ENCODE assay signal across 8 mouse cellular contexts in genomic region chr2:125057250-125057815, GRCm38 (mm10). TPM values are rescaled to one million over a fixed set of nuclear protein-coding genes. Genes with fewer than 3 reads are reported as not detected.
DNase-seq lines count a peak whose midpoint lies in the region; ATAC-seq lines count a peak whose summit lies in the region.

No protein-coding gene starts in this region.

- H3K9ac ChIP-seq in kidney, embryonic 14.5 days (ENCODE audit: low read depth, low read length): no peak overlapping the region

- no peaks in the 10 kb centered on the region; the same call in 1 of the 2 replicates for H3K27me3 ChIP-seq in kidney, embryonic 14.5 days (ENCODE audit: control insufficient read depth, insufficient read depth, low read length)

- no peaks in the 10 kb centered on the region for H3K9me3 ChIP-seq in kidney, embryonic 14.5 days (ENCODE audit: control insufficient read depth, low read length)

- peak; percentile 11 for DNase-seq in adrenal gland, adult 2 months
- DNase-seq in adrenal gland, adult 18-20 months (ENCODE audit: low spot score in 2 of 2): no peak
- peak; percentile 16 to 50 for DNase-seq in kidney, adult 8-10 months
- peak; percentile 64 for DNase-seq in adipocyte (ENCODE audit: low spot score)
- DNase-seq in layer of hippocampus, adult 8-10 months (ENCODE audit: low spot score in 2 of 2): peak; percentile 20 to 39
- no peak for DNase-seq in gastrocnemius, adult 8-10 months (ENCODE audit: low spot score in 2 of 2)

- H3K4me3 ChIP-seq in kidney, embryonic 14.5 days (ENCODE audit: low read length): no peak overlapping the region

- 41% methylated on average over 7 of the region's 7 CpGs for WGBS in kidney, embryonic 14.5 days

- no peaks in the 10 kb centered on the region for H3K4me1 ChIP-seq in kidney, embryonic 14.5 days (ENCODE audit: control insufficient read depth, insufficient read depth, low read length)

- ATAC-seq in kidney, embryonic 14.5 days (ENCODE audit: low FRiP score, low TSS enrichment): no peak
- no peak for ATAC-seq in inflammation-experienced regulatory T-cells, adult 6 months

- no peak overlapping the region for H3K27ac ChIP-seq in kidney, embryonic 14.5 days (ENCODE audit: low read depth, low read length)

- H3K36me3 ChIP-seq in kidney, embryonic 14.5 days (ENCODE audit: control insufficient read depth, insufficient read depth, low read length): no peaks in the 10 kb centered on the region

- H3K4me2 ChIP-seq in kidney, embryonic 14.5 days (replicated peaks; ENCODE audit: low read depth, low read length): no peak overlapping the region

RNA-seq across cellular contexts. Expression of gene Slc24a5, which starts 10.6 kb away (rescaled TPM):
- total RNA-seq in adrenal gland, adult 2 months (2021): not detected
- polyA plus RNA-seq in adrenal gland, adult 2 months (2012; rRNA removed): 0.07 TPM in 1 of 2 replicates, not detected in the other
- under 1 TPM in 1 of 2 experiments, not detected in 1; 0.16 TPM for total RNA-seq in adrenal gland, adult 18-20 months (2021)
- polyA plus RNA-seq in kidney, embryonic 14.5 days (2014; fragmentation: Nextera tagmentation; extraction: Ambion mirVana): 3.9 and 7.4 TPM in 2 replicates
- 1 to 10 TPM in 3 of 4 experiments, under 1 TPM in 1; 0.69 to 1.4 (median 1.3) TPM for total RNA-seq in layer of hippocampus, adult 8-10 months (2022)
- polyA plus RNA-seq in inflammation-experienced regulatory T-cells, adult 6 months (2017; shearing (Covaris generic)): 10 to 100 TPM in 2 of 3 experiments, 1 to 10 TPM in 1; 2.5 to 16.6 (median 13.2) TPM
- total RNA-seq in gastrocnemius, adult 8-10 months (2022): not detected

Comparison
In these comparisons a context has a peak if more than half of its experiments do, and no peak if none do; other contexts are left out.
1. DNase-seq: peak in adrenal gland, adult 2 months (single experiment), kidney, adult 8-10 months (2 of 2), adipocyte (single experiment) and layer of hippocampus, adult 8-10 months (2 of 2); none in adrenal gland, adult 18-20 months (0 of 2) and gastrocnemius, adult 8-10 months (0 of 2).